Mouse (Mus musculus) embryo, embryonic 11.5 days (tissue): ENCODE measurements at regions not wholly inside any gene's neighbourhood (a gene's known extent, or its start where the extent isn't known, plus 50 kb on each side); places are given as distances from the start of the nearest gene placed in this dataset.

Source experiments
- DNase-seq: peaks from one replicate; pipeline ENCODE4 v3.0.0-alpha.2; 2012; ENCODE audit warnings: low read depth, low spot score

GRCm38 (mm10) chr6:116999940-117000339 is 168.4 kb upstream of the Cxcl12 start:
- DNase-seq = no peak

- no peak for DNase-seq
Observed at GRCm38 (mm10) chr6:117000951-117001725, 167.2 kb upstream of the Cxcl12 start.

GRCm38 (mm10) chr6:117012621-117013020 is 155.7 kb upstream of the Cxcl12 start:
- DNase-seq = no peak

- DNase-seq = no peak
Observed at GRCm38 (mm10) chr6:117015461-117015860, 152.9 kb upstream of the Cxcl12 start.

GRCm38 (mm10) chr6:117021851-117022250 is 146.5 kb upstream of the Cxcl12 start:
- no peak for DNase-seq

- no peak for DNase-seq
Observed at GRCm38 (mm10) chr6:117032042-117032746, 136.1 kb upstream of the Cxcl12 start.

- DNase-seq = no peak
Observed at GRCm38 (mm10) chr6:117043744-117044143, 124.6 kb upstream of the Cxcl12 start.

- no peak for DNase-seq
Observed at GRCm38 (mm10) chr6:117049459-117050010, 118.8 kb upstream of the Cxcl12 start.

- DNase-seq = no peak
Observed at GRCm38 (mm10) chr6:117060688-117061087, 107.6 kb upstream of the Cxcl12 start.

GRCm38 (mm10) chr6:117067541-117068305 is 100.6 kb upstream of the Cxcl12 start:
- DNase-seq = no peak

- DNase-seq = no peak
Observed at GRCm38 (mm10) chr6:117071311-117071710, 97.0 kb upstream of the Cxcl12 start.

GRCm38 (mm10) chr6:117071857-117072256 is 96.5 kb upstream of the Cxcl12 start:
- DNase-seq = no peak

- no peak for DNase-seq
Observed at GRCm38 (mm10) chr6:117079500-117079899, 88.8 kb upstream of the Cxcl12 start.

- no peak for DNase-seq
Observed at GRCm38 (mm10) chr6:117080973-117081372, 87.4 kb upstream of the Cxcl12 start.

GRCm38 (mm10) chr6:117084211-117084610 is 84.1 kb upstream of the Cxcl12 start:
- no peak for DNase-seq

GRCm38 (mm10) chr6:117084833-117085500 is 83.4 kb upstream of the Cxcl12 start:
- DNase-seq = no peak

GRCm38 (mm10) chr6:117094742-117095141 is 73.6 kb upstream of the Cxcl12 start:
- no peak for DNase-seq

- DNase-seq = no peak
Observed at GRCm38 (mm10) chr6:117099871-117100270, 68.5 kb upstream of the Cxcl12 start.

- no peak for DNase-seq
Observed at GRCm38 (mm10) chr6:117102693-117103092, 65.6 kb upstream of the Cxcl12 start.

- no peak for DNase-seq
Observed at GRCm38 (mm10) chr6:117104047-117104446, 64.3 kb upstream of the Cxcl12 start.

GRCm38 (mm10) chr6:117104463-117104862 is 63.9 kb upstream of the Cxcl12 start:
- no peak for DNase-seq
